Mouse (Mus musculus) heart, embryonic 16.5 days (tissue): ENCODE results near the gene Palld. TPM values are rescaled to one million over a fixed set of nuclear protein-coding genes. Genes with fewer than 3 reads are reported as not detected.

ENCODE experiments used
- ATAC-seq: fragments of 200-750 bp; cut with Nextera tagmentation; replicated peaks from 2 replicates; pipeline ENCODE4 v1.8.0; 2017; ENCODE audit warnings: moderate number of reproducible peaks; ENCODE audit not compliant: insufficient read depth, low FRiP score; ENCODE audit errors: extremely low read depth
- H3K27ac ChIP-seq: fragments of 300-500 bp; sonication (generic); 2 replicates; pipeline ENCODE4 v1.5.1; 2014; ENCODE audit warnings: mild to moderate bottlenecking, low read length, control low read depth, moderate library complexity
- H3K27me3 ChIP-seq: fragments of 300-500 bp; sonication (generic); 2 replicates; pipeline ENCODE4 v1.6.1; 2014; ENCODE audit warnings: low read length, mixed read lengths; ENCODE audit not compliant: control insufficient read depth, insufficient read depth
- H3K36me3 ChIP-seq: fragments of 300-500 bp; sonication (generic); 2 replicates; pipeline ENCODE4 v1.6.1; 2014; ENCODE audit not compliant: control insufficient read depth, insufficient read depth
- H3K4me1 ChIP-seq: fragments of 300-500 bp; sonication (generic); 2 replicates; pipeline ENCODE4 v1.6.1; 2014; ENCODE audit warnings: low read length, mixed read lengths; ENCODE audit not compliant: control insufficient read depth, insufficient read depth
- H3K4me2 ChIP-seq: fragments of 300-500 bp; sonication (generic); 2 replicates; pipeline ENCODE4 v1.6.1; 2014; ENCODE audit warnings: low read depth, mild to moderate bottlenecking, control low read depth, low read length
- H3K4me3 ChIP-seq: fragments of 300-500 bp; sonication (generic); 2 replicates; pipeline ENCODE4 v1.5.1; 2014; ENCODE audit warnings: mild to moderate bottlenecking, control low read depth, low read length
- H3K9ac ChIP-seq: fragments of 300-500 bp; sonication (generic); 2 replicates; pipeline ENCODE4 v1.6.1; 2014; ENCODE audit warnings: low read length, control low read depth
- H3K9me3 ChIP-seq: fragments of 300-500 bp; sonication (generic); replicated peaks from 2 replicates; pipeline ENCODE4 v1.6.1; 2016; ENCODE audit warnings: low read length; ENCODE audit not compliant: control insufficient read depth
- WGBS: fragments of 180-500 bp; shearing (Covaris S2); extraction: QIAGEN DNeasy Blood & Tissue Kit; methylation state at CpG from one replicate; pipeline ENCODE4 v1.1.7; 2014; 5-methylcytosine and 5-hydroxymethylcytosine counted together
- polyA plus RNA-seq: library from polyadenylated mRNA; unstranded; fragments of >200 nt; fragmentation: Nextera tagmentation; extraction: Ambion mirVana; gene quantifications from 2 replicates; pipeline ENCODE4 v1.2.1, GENCODE M21; 2015

Gene Palld
- polyA plus RNA-seq, 1 experiment from 2014 or later = 190 TPM

GRCm38 (mm10) chr8:61775936-61776335 lies 126.6 kb downstream of the Palld start:
- WGBS = 62% methylated on average over 6 of the region's 6 CpGs
- H3K9ac ChIP-seq = no peak overlapping the region
- H3K27ac ChIP-seq = no peak overlapping the region
- H3K27me3 ChIP-seq = no peaks in the 10 kb centered on the region
- no peak overlapping the region for H3K4me2 ChIP-seq
- peaks cover 44% of the 10 kb centered on the region for H3K4me1 ChIP-seq
- no peaks in the 10 kb centered on the region for H3K9me3 ChIP-seq
- no peak for ATAC-seq
- H3K4me3 ChIP-seq = no peak overlapping the region
- no peaks in the 10 kb centered on the region for H3K36me3 ChIP-seq

- Histone ChIP-seq H3K36me3 (no peaks in the 10 kb centered on the region), H3K4me3 (no peak overlapping the region), H3K4me1 (peaks cover 38% of the 10 kb centered on the region), H3K27me3 (no peaks in the 10 kb centered on the region), H3K9ac (no peak overlapping the region), H3K27ac (no peak overlapping the region), H3K4me2 (no peak overlapping the region), H3K9me3 (no peaks in the 10 kb centered on the region)
- WGBS = 70% methylated on average over 5 of the region's 5 CpGs
- no peak for ATAC-seq
Observed at GRCm38 (mm10) chr8:61774161-61774560, 128.3 kb downstream of the Palld start.

GRCm38 (mm10) chr8:61773595-61774088 lies 128.8 kb downstream of the Palld start:
- Histone ChIP-seq H3K4me2 (no peak overlapping the region), H3K4me3 (no peak overlapping the region), H3K9ac (no peak overlapping the region), H3K27ac (0 out of 2 replicates have a peak overlapping the region, but pooled peaks have one; percentile 2), H3K27me3 (no peaks in the 10 kb centered on the region), H3K9me3 (no peaks in the 10 kb centered on the region), H3K36me3 (no peaks in the 10 kb centered on the region), H3K4me1 (peaks cover 34% of the 10 kb centered on the region)
- ATAC-seq = no peak
- 45% methylated on average over 4 of the region's 4 CpGs for WGBS

GRCm38 (mm10) chr8:61771328-61771727 lies 131.2 kb downstream of the Palld start:
- Histone ChIP-seq H3K27me3 (no peaks in the 10 kb centered on the region), H3K4me1 (peaks cover 17% of the 10 kb centered on the region), H3K4me3 (no peak overlapping the region), H3K9ac (no peak overlapping the region), H3K27ac (no peak overlapping the region), H3K36me3 (no peaks in the 10 kb centered on the region), H3K4me2 (no peak overlapping the region), H3K9me3 (no peaks in the 10 kb centered on the region)
- ATAC-seq = no peak
- 43% methylated on average over 3 of the region's 3 CpGs for WGBS

- no peak overlapping the region for H3K4me2 ChIP-seq
- H3K27ac ChIP-seq = no peak overlapping the region
- WGBS = 72% methylated on average over 5 of the region's 5 CpGs
- no peak overlapping the region for H3K9ac ChIP-seq
- no peak overlapping the region for H3K4me3 ChIP-seq
- peaks cover 6% of the 10 kb centered on the region; the same call in 1 of the 2 replicates for H3K36me3 ChIP-seq
- H3K4me1 ChIP-seq = peaks cover 7% of the 10 kb centered on the region
- ATAC-seq = no peak
- no peaks in the 10 kb centered on the region for H3K27me3 ChIP-seq
- no peaks in the 10 kb centered on the region for H3K9me3 ChIP-seq
Observed at GRCm38 (mm10) chr8:61769340-61769879, 133.1 kb downstream of the Palld start.

- peak overlapping the region; percentile 66 for H3K27ac ChIP-seq
- H3K9me3 ChIP-seq = no peaks in the 10 kb centered on the region
- H3K27me3 ChIP-seq = no peaks in the 10 kb centered on the region
- H3K4me1 ChIP-seq = peaks cover 54% of the 10 kb centered on the region
- peak overlapping the region; percentile 58 for H3K4me3 ChIP-seq
- H3K4me2 ChIP-seq = peak overlapping the region; percentile 79
- peak overlapping the region; percentile 69 for H3K9ac ChIP-seq
- H3K36me3 ChIP-seq = peaks cover 6% of the 10 kb centered on the region; the same call in 1 of the 2 replicates
- ATAC-seq = peak; percentile 1; the same call in 1 of the 2 replicates
- 21% methylated on average over 8 of the region's 8 CpGs for WGBS
Observed at GRCm38 (mm10) chr8:61760190-61760578, 142.3 kb downstream of the Palld start.

- peaks cover 59% of the 10 kb centered on the region for H3K4me1 ChIP-seq
- no peaks in the 10 kb centered on the region for H3K27me3 ChIP-seq
- peak overlapping the region; percentile 69 for H3K9ac ChIP-seq
- peak overlapping the region; percentile 79 for H3K4me2 ChIP-seq
- peaks cover under 1% of the 10 kb centered on the region; the same call in 1 of the 2 replicates for H3K36me3 ChIP-seq
- ATAC-seq = peak; percentile 54; the same call in 1 of the 2 replicates
- H3K9me3 ChIP-seq = no peaks in the 10 kb centered on the region
- H3K4me3 ChIP-seq = peak overlapping the region; percentile 58
- 2% methylated on average over 44 of the region's 44 CpGs for WGBS
- peak overlapping the region; percentile 66 for H3K27ac ChIP-seq
Observed at GRCm38 (mm10) chr8:61759327-61760189, 142.9 kb downstream of the Palld start.

- Histone ChIP-seq H3K36me3 (no peaks in the 10 kb centered on the region), H3K27ac (peak overlapping the region; percentile 66), H3K27me3 (no peaks in the 10 kb centered on the region), H3K4me2 (peak overlapping the region; percentile 79), H3K9me3 (no peaks in the 10 kb centered on the region), H3K4me1 (peaks cover 59% of the 10 kb centered on the region), H3K4me3 (peak overlapping the region; percentile 58), H3K9ac (peak overlapping the region; percentile 49; the same call in 1 of the 2 replicates)
- WGBS = 21% methylated on average over 8 of the region's 8 CpGs
- no peak for ATAC-seq
Observed at GRCm38 (mm10) chr8:61758686-61759326, 143.7 kb downstream of the Palld start.
